Mouse (Mus musculus) stomach, postnatal 0 days (tissue): ENCODE data around the gene Siah1b. TPM values are rescaled to one million over a fixed set of nuclear protein-coding genes. Genes with fewer than 3 reads are reported as not detected.

ENCODE experiments used
- ATAC-seq: fragments of 200-750 bp; cut with Nextera tagmentation; 2 replicates; pipeline ENCODE4 v1.8.0; 2017; ENCODE audit not compliant: low FRiP score, low TSS enrichment
- DNase-seq: peaks from one replicate; pipeline ENCODE4 v3.0.0-alpha.2; 2016; ENCODE audit warnings: low spot score
- H3K27ac ChIP-seq: fragments of 300-500 bp; sonication (generic); replicated peaks from 2 replicates; pipeline ENCODE4 v1.5.1; 2014; ENCODE audit warnings: mild to moderate bottlenecking, control low read depth
- H3K27me3 ChIP-seq: fragments of 300-500 bp; sonication (generic); 2 replicates; pipeline ENCODE4 v1.6.1; 2014; ENCODE audit warnings: low read length; ENCODE audit not compliant: control insufficient read depth, insufficient read depth
- H3K36me3 ChIP-seq: fragments of 300-500 bp; sonication (generic); 2 replicates; pipeline ENCODE4 v1.6.1; 2014; ENCODE audit warnings: low read length, mixed read lengths; ENCODE audit not compliant: control insufficient read depth, insufficient read depth
- H3K4me1 ChIP-seq: fragments of 300-500 bp; sonication (generic); replicated peaks from 2 replicates; pipeline ENCODE4 v1.6.1; 2014; ENCODE audit warnings: antibody characterized with exemption; ENCODE audit not compliant: control insufficient read depth, insufficient read depth
- H3K4me2 ChIP-seq: fragments of 300-500 bp; sonication (generic); replicated peaks from 2 replicates; pipeline ENCODE4 v1.6.1; 2014; ENCODE audit warnings: low read depth, mild to moderate bottlenecking, control low read depth, moderate library complexity
- H3K4me3 ChIP-seq: fragments of 300-500 bp; sonication (generic); 2 replicates; pipeline ENCODE4 v1.5.1; 2014; ENCODE audit warnings: low read depth, low read length, control low read depth
- H3K9ac ChIP-seq: fragments of 300-500 bp; sonication (generic); 2 replicates; pipeline ENCODE4 v1.6.1; 2014; ENCODE audit warnings: mild to moderate bottlenecking, low read length, control low read depth, mixed read lengths
- H3K9me3 ChIP-seq: fragments of 300-500 bp; sonication (generic); 2 replicates; pipeline ENCODE4 v1.6.1; 2016; ENCODE audit warnings: low read length; ENCODE audit not compliant: control insufficient read depth
- CTCF ChIP-seq: IDR thresholded peaks from 2 replicates; pipeline ENCODE4 v1.5.1; 2016; ENCODE audit warnings: antibody characterized with exemption, low read depth, mild to moderate bottlenecking, moderate library complexity
- EP300 ChIP-seq: optimal IDR thresholded peaks from 2 replicates; pipeline ENCODE3; 2016; ENCODE audit warnings: antibody characterized with exemption
- WGBS: fragments of 180-500 bp; shearing (Covaris S2); extraction: QIAGEN DNeasy Blood & Tissue Kit; methylation state at CpG from one replicate; pipeline ENCODE4 v1.1.7; 2014; 5-methylcytosine and 5-hydroxymethylcytosine counted together
- polyA plus RNA-seq: library from polyadenylated mRNA; unstranded; fragments of >200 nt; fragmentation: Nextera tagmentation; extraction: Ambion mirVana; gene quantifications from 2 replicates; pipeline ENCODE4 v1.2.1, GENCODE M21; 2015

Gene Siah1b
- polyA plus RNA-seq, 1 experiment from 2014 or later, result 8.9 TPM

DNA sequence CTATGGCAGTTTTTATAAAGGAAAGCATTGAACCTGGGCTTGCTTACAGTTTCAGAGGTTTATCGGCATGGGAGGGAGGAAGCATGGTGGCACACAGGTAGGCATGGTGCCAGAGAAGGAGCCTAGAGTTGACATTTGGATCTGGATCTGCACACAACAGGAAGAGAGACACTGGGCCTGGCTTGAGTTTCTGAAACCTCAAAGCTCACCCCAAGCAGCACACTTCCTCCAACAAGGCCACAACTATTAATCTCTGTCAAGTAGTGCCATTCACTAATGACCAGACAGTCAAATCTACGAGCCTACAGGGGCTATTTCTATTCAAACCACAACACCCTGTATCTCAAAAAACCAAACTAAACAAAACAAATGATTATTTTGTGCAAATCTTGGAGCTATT is 29.6 kb downstream of the Siah1b start:
- Histone ChIP-seq H3K27ac (no peak overlapping the region), H3K9me3 (no peaks in the 10 kb centered on the region), H3K9ac (no peak overlapping the region), H3K27me3 (no peaks in the 10 kb centered on the region), H3K36me3 (no peaks in the 10 kb centered on the region), H3K4me3 (no peak overlapping the region), H3K4me2 (no peak overlapping the region), H3K4me1 (no peaks in the 10 kb centered on the region)
- TF ChIP-seq EP300 (no peak), CTCF (no peak)
- 66% methylated on average over 2 of the region's 2 CpGs for WGBS
- ATAC-seq, result no peak
- no peak for DNase-seq

DNA sequence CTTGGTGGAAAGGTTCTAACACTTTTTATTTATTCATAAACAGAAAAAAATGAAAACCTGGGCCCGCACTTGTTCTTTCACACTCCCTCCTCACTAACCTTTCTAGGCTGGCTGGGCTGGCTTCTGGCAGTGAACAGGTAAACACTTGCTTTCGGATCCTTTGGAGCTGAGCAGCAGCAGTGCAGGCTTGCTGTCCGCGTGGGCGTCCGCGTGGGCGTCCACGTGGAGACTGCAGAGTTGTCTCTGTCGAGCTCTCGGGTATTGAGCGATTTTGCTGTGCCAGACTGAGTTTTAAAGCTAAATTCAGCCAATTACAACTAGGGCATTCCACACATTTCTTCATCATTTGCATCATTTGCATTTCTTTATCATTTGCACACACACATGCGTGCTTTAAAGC is 34.2 kb downstream of the Siah1b start:
- Histone ChIP-seq H3K27ac (no peak overlapping the region), H3K36me3 (no peaks in the 10 kb centered on the region), H3K4me2 (no peak overlapping the region), H3K4me3 (no peak overlapping the region), H3K27me3 (no peaks in the 10 kb centered on the region), H3K9ac (no peak overlapping the region), H3K9me3 (no peaks in the 10 kb centered on the region), H3K4me1 (no peaks in the 10 kb centered on the region)
- TF ChIP-seq CTCF (no peak), EP300 (no peak)
- DNase-seq, result no peak
- WGBS, result 57% methylated on average over 13 of the region's 13 CpGs
- ATAC-seq, result no peak

DNA sequence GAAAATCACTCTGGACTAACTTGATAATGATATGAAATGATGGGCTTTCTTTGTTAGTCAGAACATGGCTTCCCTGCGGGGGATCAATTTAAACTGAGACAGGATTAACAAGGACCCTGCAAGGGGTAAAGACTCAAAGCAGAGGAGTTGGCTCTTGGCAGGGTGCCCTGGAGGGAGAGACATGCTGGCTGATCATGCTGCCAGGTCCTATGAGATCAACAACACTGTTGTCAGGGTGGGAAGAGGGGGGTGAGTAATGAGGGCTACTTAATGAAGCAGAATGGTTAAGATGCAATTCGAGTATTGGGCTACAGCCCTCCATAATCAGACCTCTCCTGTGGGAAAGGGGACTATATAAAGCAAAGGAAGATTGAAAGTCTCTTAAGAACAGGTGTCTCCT is 37.4 kb downstream of the Siah1b start:
- no peak for TF ChIP-seq EP300
- no peak for TF ChIP-seq CTCF
- ATAC-seq (no peak), DNase-seq (no peak)
- no peak overlapping the region for H3K4me2 ChIP-seq
- no peak overlapping the region for H3K27ac ChIP-seq
- no peaks in the 10 kb centered on the region for H3K36me3 ChIP-seq
- no peaks in the 10 kb centered on the region for H3K4me1 ChIP-seq
- no peaks in the 10 kb centered on the region for H3K27me3 ChIP-seq
- WGBS, result 48% methylated on average over 2 of the region's 2 CpGs
- no peak overlapping the region for H3K9ac ChIP-seq
- H3K9me3 ChIP-seq, result no peaks in the 10 kb centered on the region
- no peak overlapping the region for H3K4me3 ChIP-seq

- TF ChIP-seq EP300 (no peak), CTCF (no peak)
- no peak for ATAC-seq
These were observed 40.4 kb downstream of the Siah1b start for GRCm38 (mm10) chrX:164035931-164036330.

DNA sequence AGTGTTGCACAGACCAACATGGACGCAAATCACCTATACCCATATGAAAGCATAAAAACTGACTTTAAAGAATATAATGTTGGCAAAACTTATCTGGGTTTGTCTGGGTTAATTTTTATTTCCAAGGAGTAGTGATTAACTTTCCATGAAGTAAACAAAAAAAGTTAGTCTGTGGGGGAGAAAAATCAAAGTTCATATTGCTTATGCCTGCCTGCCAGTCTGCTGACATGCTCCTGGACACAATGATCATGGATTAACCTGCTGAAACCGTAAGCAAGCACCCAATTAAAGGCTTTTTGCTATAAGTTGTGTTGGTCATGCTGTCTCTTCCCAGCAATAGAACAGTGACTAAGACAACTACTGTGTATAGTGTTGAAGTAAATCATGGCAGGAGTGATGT is 40.9 kb downstream of the Siah1b start:
- no peak overlapping the region for H3K27ac ChIP-seq
- H3K4me1 ChIP-seq, result no peaks in the 10 kb centered on the region
- DNase-seq, result no peak
- TF ChIP-seq CTCF (no peak), EP300 (no peak)
- H3K27me3 ChIP-seq, result no peaks in the 10 kb centered on the region
- no peak overlapping the region for H3K4me2 ChIP-seq
- ATAC-seq, result no peak
- H3K36me3 ChIP-seq, result no peaks in the 10 kb centered on the region
- no peak overlapping the region for H3K9ac ChIP-seq
- no peaks in the 10 kb centered on the region for H3K9me3 ChIP-seq
- WGBS, result 83% methylated on average over 2 of the region's 2 CpGs
- no peak overlapping the region for H3K4me3 ChIP-seq

More at GRCm38 (mm10) chrX:164035931-164036330, 40.4 kb downstream of the Siah1b start:
- no peak for DNase-seq
- H3K27me3 ChIP-seq, result no peaks in the 10 kb centered on the region
- H3K27ac ChIP-seq, result no peak overlapping the region
- H3K4me1 ChIP-seq, result no peaks in the 10 kb centered on the region
- H3K4me3 ChIP-seq, result no peak overlapping the region
- H3K36me3 ChIP-seq, result no peaks in the 10 kb centered on the region
- no peak overlapping the region for H3K4me2 ChIP-seq
- 81% methylated on average over 7 of the region's 7 CpGs for WGBS
- H3K9ac ChIP-seq, result no peak overlapping the region
- H3K9me3 ChIP-seq, result no peaks in the 10 kb centered on the region

- Histone ChIP-seq H3K27ac (no peak overlapping the region), H3K27me3 (no peaks in the 10 kb centered on the region), H3K36me3 (no peaks in the 10 kb centered on the region), H3K9me3 (no peaks in the 10 kb centered on the region), H3K4me1 (no peaks in the 10 kb centered on the region), H3K4me3 (no peak overlapping the region), H3K4me2 (no peak overlapping the region), H3K9ac (no peak overlapping the region)
- DNase-seq (no peak), ATAC-seq (no peak)
- TF ChIP-seq EP300 (no peak), CTCF (no peak)
- 84% methylated on average over 7 of the region's 7 CpGs for WGBS
These were observed 43.8 kb downstream of the Siah1b start for GRCm38 (mm10) chrX:164032526-164032925.
